ENCODE assay signal across 25 mouse cellular contexts in the genomic region with DNA sequence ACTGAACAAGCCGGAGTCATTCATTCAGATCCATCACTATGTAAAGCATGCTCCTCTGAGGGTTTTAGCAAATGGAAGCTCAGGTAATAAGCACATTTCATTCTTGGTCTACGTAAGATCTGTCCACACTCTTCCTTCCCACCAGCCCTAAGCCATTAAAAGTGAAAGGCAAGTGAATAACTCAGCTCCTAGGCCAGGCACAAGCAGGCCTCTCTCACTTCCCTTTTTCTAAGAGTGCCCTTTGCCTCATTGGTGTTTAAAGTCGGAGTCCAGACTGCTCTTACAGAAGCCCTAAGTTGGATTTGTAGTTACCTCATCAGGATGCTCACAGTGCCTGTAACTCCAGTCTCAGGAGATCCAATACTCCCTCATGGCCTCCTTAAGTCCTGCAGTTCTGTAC.
DNase-seq lines count a peak whose midpoint lies in the region; ATAC-seq and TF ChIP-seq lines count a peak whose summit lies in the region.
"Had no signal": no experiment of that assay in that cellular context is flagged by ENCODE, and none has a peak within 500 bp of the region (broad histone marks: within the 10 kb centered on the region; RNA-seq: fewer than 3 reads in every experiment).

No protein-coding gene starts in this region.

- no peak for TF ChIP-seq CTCF in MEL (IDR thresholded peaks at IDR 0.05 in 2 of 3, conservative IDR thresholded peaks at IDR 0.05 in 1 of 3; ENCODE audit: control insufficient read depth in 1 of 3, insufficient read depth in 1 of 3, low read depth in 2 of 3, low read length in 3 of 3, poor library complexity in 1 of 3, severe bottlenecking in 1 of 3)
- TF ChIP-seq CTCF in kidney, adult 2 months (conservative IDR thresholded peaks at IDR 0.05; ENCODE audit: insufficient read depth, insufficient read length, low read depth, low read length): no peak

- H3K4me3 ChIP-seq in MEL (ENCODE audit: control insufficient read depth in 1 of 2, insufficient read depth in 1 of 2, low read depth in 2 of 2, low read length in 2 of 2): no peak overlapping the region
- no peak overlapping the region for H3K4me3 ChIP-seq in kidney, adult 2 months (ENCODE audit: insufficient read depth, low read depth, low read length)
- H3K4me3 ChIP-seq: forebrain, embryonic 10.5 days; forebrain, embryonic 15.5 days had no signal

- peak; percentile 86 to 89 for ATAC-seq in hematopoietic stem cell, adult 5-6 weeks (replicated peaks in 1 of 2; ENCODE audit: insufficient read depth in 1 of 2, low FRiP score in 2 of 2, low TSS enrichment in 1 of 2, low read depth in 1 of 2, poor library complexity in 2 of 2, severe bottlenecking in 2 of 2)
- ATAC-seq in monocyte, adult 5-6 weeks (replicated peaks; ENCODE audit: insufficient number of reproducible peaks, low FRiP score, low TSS enrichment, poor library complexity, severe bottlenecking): peak; percentile 84
- ATAC-seq: CD4-positive, CD25-positive, alpha-beta regulatory T cell, adult 4 months; inflammation-experienced regulatory T-cells, adult 6 months; intestine, embryonic 16.5 days; Patski had no signal

- no peak overlapping the region for H3K27ac ChIP-seq in MEL (ENCODE audit: control insufficient read depth, low read depth, low read length)
- no peak overlapping the region for H3K27ac ChIP-seq in kidney, adult 2 months (ENCODE audit: insufficient read depth, low read depth, low read length)
- H3K27ac ChIP-seq: forebrain, embryonic 10.5 days; forebrain, embryonic 15.5 days; hindbrain, embryonic 14.5 days; hindbrain, postnatal 0 days had no signal

- no peaks in the 10 kb centered on the region for H3K79me2 ChIP-seq in MEL (ENCODE audit: control insufficient read depth, insufficient read depth, low read length, poor library complexity)

- no peaks in the 10 kb centered on the region for H3K36me3 ChIP-seq in MEL (ENCODE audit: control insufficient read depth in 1 of 2, insufficient read depth in 2 of 2, low read length in 2 of 2)
- H3K36me3 ChIP-seq in kidney, adult 2 months (ENCODE audit: control insufficient read depth, insufficient read depth, low read length): no peaks in the 10 kb centered on the region
- H3K36me3 ChIP-seq: forebrain, embryonic 10.5 days; forebrain, embryonic 15.5 days had no signal

- no peaks in the 10 kb centered on the region for H3K4me1 ChIP-seq in MEL (ENCODE audit: control insufficient read depth in 1 of 2, insufficient read depth in 2 of 2, low read length in 2 of 2)
- no peaks in the 10 kb centered on the region for H3K4me1 ChIP-seq in kidney, adult 2 months (ENCODE audit: control insufficient read depth, insufficient read depth, low read length)
- H3K4me1 ChIP-seq: forebrain, embryonic 10.5 days; forebrain, embryonic 15.5 days had no signal

- no peak overlapping the region for H3K9ac ChIP-seq in MEL (ENCODE audit: control insufficient read depth, low read depth, low read length, poor library complexity, severe bottlenecking)
- H3K9ac ChIP-seq: forebrain, embryonic 15.5 days; hindbrain, embryonic 14.5 days had no signal

- WGBS in kidney, adult 2 months: 64% methylated on average over 3 of the region's 3 CpGs

- no peak for TF ChIP-seq POLR2A in MEL (IDR thresholded peaks at IDR 0.05; ENCODE audit: control insufficient read depth in 1 of 2, insufficient read depth in 1 of 2, low read depth in 1 of 2, low read length in 2 of 2, poor library complexity in 1 of 2)
- no peak for TF ChIP-seq POLR2A in kidney, adult 2 months (IDR thresholded peaks at IDR 0.05; ENCODE audit: low read depth, low read length)

- no peaks in the 10 kb centered on the region for H3K27me3 ChIP-seq in MEL (ENCODE audit: control insufficient read depth in 1 of 2, insufficient read depth in 2 of 2, low read length in 2 of 2)
- no peaks in the 10 kb centered on the region for H3K27me3 ChIP-seq in kidney, adult 2 months (replicated peaks; ENCODE audit: control insufficient read depth, insufficient read depth, low read length)
- H3K27me3 ChIP-seq: forebrain, embryonic 15.5 days had no signal

- no peaks in the 10 kb centered on the region for H3K9me3 ChIP-seq in MEL (replicated peaks; ENCODE audit: insufficient read depth, low read length)
- H3K9me3 ChIP-seq: forebrain, embryonic 10.5 days; forebrain, embryonic 15.5 days had no signal

- no peak for TF ChIP-seq EP300 in MEL (IDR thresholded peaks at IDR 0.05; ENCODE audit: low read depth in 1 of 2, low read length in 2 of 2)

- DNase-seq in A20 (ENCODE audit: low read depth, low spot score) (peak; percentile 14), MEL (ENCODE audit: low read depth, low spot score) (peak; percentile 2)
- DNase-seq in kidney, adult 2 months: no peak
- DNase-seq in embryo, embryonic 9.5 days (ENCODE audit: extremely low spot score): no peak
- DNase-seq in ovary, postnatal 14 days (ENCODE audit: low spot score): no peak
- DNase-seq in right cerebral cortex, adult 18-20 months: no peak
- DNase-seq: adrenal gland, postnatal 10 days; adrenal gland, postnatal 36 days; cerebellum, adult 18-20 months; cerebellum, adult 9-10 months; cerebellum, postnatal 14 days; embryo, embryonic 11 days; gastrocnemius, postnatal 25 days; heart, adult 11 months; heart, postnatal 36 days had no signal

- no peak for TF ChIP-seq RAD21 in MEL (IDR thresholded peaks at IDR 0.05; ENCODE audit: low read depth, low read length)

TF ChIP-seq in MEL, 35 proteins besides CTCF, POLR2A, EP300 and RAD21:
- TF ChIP-seq UBTF (IDR thresholded peaks at IDR 0.05; ENCODE audit: borderline replicate concordance, insufficient read depth, low read depth, low read length): no peak
- no peak for TF ChIP-seq POLR2AphosphoS2 (IDR thresholded peaks at IDR 0.05; ENCODE audit: low read length)
TF ChIP-seq in MEL: peak in this region for 0.

Comparison
In these comparisons a context has a peak if more than half of its experiments do, and no peak if none do; other contexts are left out.
1. DNase-seq: peak in A20 (single experiment) and MEL (single experiment); none in kidney, adult 2 months (single experiment), embryo, embryonic 9.5 days (single experiment), ovary, postnatal 14 days (single experiment) and right cerebral cortex, adult 18-20 months (single experiment).